Mouse (Mus musculus) stomach, embryonic 16.5 days (tissue): ENCODE measurements at regions not wholly inside any gene's neighbourhood (a gene's known extent, or its start where the extent isn't known, plus 50 kb on each side); places are given as distances from the start of the nearest gene placed in this dataset.
"Not testable (repeated sequence)": the region's sequence is repeated elsewhere in the genome, so short reads cannot be mapped to it uniquely, and the experiment has no call there.

Experiments
- ATAC-seq: fragments of 200-750 bp; cut with Nextera tagmentation; 2 replicates; pipeline ENCODE4 v1.8.0; 2017; ENCODE audit warnings: moderate number of reproducible peaks, moderate TSS enrichment; ENCODE audit not compliant: insufficient read depth, low FRiP score
- H3K27ac ChIP-seq: fragments of 300-500 bp; sonication (generic); 2 replicates; pipeline ENCODE4 v1.5.1; 2014; ENCODE audit warnings: low read length
- H3K27me3 ChIP-seq: fragments of 300-500 bp; sonication (generic); 2 replicates; pipeline ENCODE4 v1.6.1; 2014; ENCODE audit warnings: low read length, control low read depth, mixed read lengths; ENCODE audit not compliant: control insufficient read depth, insufficient read depth
- H3K36me3 ChIP-seq: fragments of 300-500 bp; sonication (generic); 2 replicates; pipeline ENCODE4 v1.6.1; 2014; ENCODE audit warnings: low read length; ENCODE audit not compliant: control insufficient read depth, insufficient read depth
- H3K4me1 ChIP-seq: fragments of 300-500 bp; sonication (generic); 2 replicates; pipeline ENCODE4 v1.6.1; 2014; ENCODE audit warnings: low read length, control low read depth, mixed read lengths; ENCODE audit not compliant: control insufficient read depth, insufficient read depth
- H3K4me2 ChIP-seq: fragments of 300-500 bp; sonication (generic); 2 replicates; pipeline ENCODE4 v1.6.1; 2014; ENCODE audit warnings: low read depth, low read length, mixed read lengths
- H3K4me3 ChIP-seq: fragments of 300-500 bp; sonication (generic); replicated peaks from 2 replicates; pipeline ENCODE4 v1.5.1; 2014; ENCODE audit warnings: mild to moderate bottlenecking, low read length
- H3K9ac ChIP-seq: fragments of 300-500 bp; sonication (generic); 2 replicates; pipeline ENCODE4 v1.6.1; 2014; ENCODE audit warnings: low read length
- H3K9me3 ChIP-seq: fragments of 300-500 bp; sonication (generic); replicated peaks from 2 replicates; pipeline ENCODE4 v1.6.1; 2016; ENCODE audit warnings: low read length, control low read depth; ENCODE audit not compliant: control insufficient read depth
- WGBS: fragments of 180-500 bp; shearing (Covaris S2); extraction: QIAGEN DNeasy Blood & Tissue Kit; methylation state at CpG from one replicate; pipeline ENCODE4 v1.1.7; 2014; 5-methylcytosine and 5-hydroxymethylcytosine counted together

DNA sequence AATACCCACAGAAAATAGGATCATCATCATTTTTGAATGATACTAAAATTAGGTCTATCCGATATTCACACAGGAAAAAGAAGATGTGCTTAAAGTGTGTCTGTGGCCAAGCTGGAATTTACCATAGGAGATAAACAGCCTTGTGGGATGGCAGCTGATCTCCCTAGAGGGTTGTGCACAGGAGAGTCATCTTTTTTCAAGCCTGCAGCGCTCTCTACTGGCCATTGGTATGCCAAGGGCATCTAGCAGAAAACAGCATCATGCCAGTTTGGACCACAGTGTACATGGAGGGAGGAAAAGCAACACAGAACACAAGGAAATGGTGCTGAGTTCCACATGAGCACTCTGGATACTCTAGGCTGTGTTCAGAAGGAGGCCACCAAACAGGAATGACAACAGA lies 74.1 kb upstream of the Diaph3 start:
- H3K4me3 ChIP-seq, result no peak overlapping the region
- H3K9ac ChIP-seq, result no peak overlapping the region
- H3K4me2 ChIP-seq, result no peak overlapping the region
- H3K27ac ChIP-seq, result no peak overlapping the region
- peak; percentile 17; the same call in 1 of the 2 replicates for ATAC-seq
- no peaks in the 10 kb centered on the region for H3K27me3 ChIP-seq
- no peaks in the 10 kb centered on the region for H3K36me3 ChIP-seq
- WGBS, result 28% methylated on average over 2 of the region's 2 CpGs
- H3K4me1 ChIP-seq, result no peaks in the 10 kb centered on the region
- H3K9me3 ChIP-seq, result no peaks in the 10 kb centered on the region

DNA sequence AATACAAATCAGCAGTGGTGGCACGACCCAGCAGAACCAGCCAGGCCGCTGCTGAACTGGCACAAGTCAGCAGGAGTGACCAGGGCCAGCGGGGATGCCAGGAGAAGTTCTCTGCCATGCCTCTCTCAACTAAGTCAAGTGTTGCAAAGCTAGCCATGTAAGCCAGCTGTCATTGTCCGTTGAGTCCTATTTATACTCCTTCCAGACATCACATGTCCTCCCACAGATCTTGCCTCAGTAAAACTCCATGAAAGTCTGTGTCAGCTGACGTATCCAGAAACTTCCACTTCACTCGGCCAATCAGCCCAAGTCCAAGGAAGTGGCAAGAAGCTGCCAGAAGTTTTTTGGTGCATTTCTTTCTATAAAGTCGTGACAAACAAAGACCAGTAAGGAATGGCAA lies 76.0 kb upstream of the Diaph3 start:
- Histone ChIP-seq H3K9me3 (no peaks in the 10 kb centered on the region), H3K9ac (no peak overlapping the region), H3K4me2 (no peak overlapping the region), H3K36me3 (no peaks in the 10 kb centered on the region), H3K4me1 (no peaks in the 10 kb centered on the region), H3K4me3 (no peak overlapping the region), H3K27ac (no peak overlapping the region), H3K27me3 (no peaks in the 10 kb centered on the region)
- ATAC-seq, result no peak
- 73% methylated on average over 7 of the region's 7 CpGs for WGBS

DNA sequence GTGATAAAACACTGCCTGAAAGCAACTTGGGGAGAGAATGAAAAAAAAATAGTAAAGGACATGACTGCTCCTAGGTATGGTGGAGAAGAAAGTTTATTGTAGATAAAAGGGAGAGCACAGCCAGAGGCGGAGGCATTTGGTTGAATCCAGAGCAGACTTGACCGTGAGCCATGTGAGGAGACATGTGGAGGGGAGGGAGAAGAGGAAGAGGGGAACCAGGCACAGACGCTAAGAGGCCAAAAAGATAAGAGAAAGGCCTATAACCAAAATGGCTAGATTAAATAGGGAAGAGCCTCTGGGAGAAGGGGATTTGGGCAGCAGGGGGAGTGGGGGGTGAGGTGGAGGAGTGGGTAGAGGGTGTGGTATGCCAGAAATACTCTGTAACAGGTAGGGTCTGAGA lies 78.9 kb upstream of the Diaph3 start:
- no peak overlapping the region for H3K9ac ChIP-seq
- H3K4me2 ChIP-seq, result no peak overlapping the region
- no peaks in the 10 kb centered on the region for H3K36me3 ChIP-seq
- H3K27me3 ChIP-seq, result no peaks in the 10 kb centered on the region
- 82% methylated on average over 3 of the region's 3 CpGs for WGBS
- ATAC-seq, result no peak
- no peaks in the 10 kb centered on the region for H3K9me3 ChIP-seq
- H3K4me3 ChIP-seq, result no peak overlapping the region
- no peak overlapping the region for H3K27ac ChIP-seq
- H3K4me1 ChIP-seq, result no peaks in the 10 kb centered on the region

DNA sequence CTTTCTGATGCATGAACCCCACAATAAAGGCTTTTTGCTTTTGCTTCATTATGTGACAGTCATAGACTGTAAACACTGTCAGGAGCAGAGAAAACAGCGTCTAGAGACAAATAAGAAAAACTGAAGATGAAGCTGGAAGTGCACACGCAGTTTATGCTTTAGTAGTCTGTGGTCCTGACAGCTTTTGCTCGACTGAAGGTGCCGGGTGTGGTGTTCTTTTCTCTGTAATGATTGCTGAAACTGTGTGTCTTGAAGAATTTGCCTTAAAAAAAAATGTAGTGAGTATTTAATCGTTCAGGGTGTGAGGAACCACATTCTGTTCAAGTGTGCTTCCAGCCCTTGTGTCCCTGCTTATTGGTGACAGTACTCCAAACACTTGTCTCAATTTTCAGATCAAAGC lies 83.8 kb upstream of the Diaph3 start:
- Histone ChIP-seq H3K4me3 (no peak overlapping the region), H3K4me2 (no peak overlapping the region), H3K36me3 (no peaks in the 10 kb centered on the region), H3K4me1 (no peaks in the 10 kb centered on the region), H3K9ac (no peak overlapping the region), H3K27me3 (no peaks in the 10 kb centered on the region), H3K9me3 (no peaks in the 10 kb centered on the region), H3K27ac (no peak overlapping the region)
- WGBS, result 66% methylated on average over 5 of the region's 5 CpGs
- no peak for ATAC-seq

DNA sequence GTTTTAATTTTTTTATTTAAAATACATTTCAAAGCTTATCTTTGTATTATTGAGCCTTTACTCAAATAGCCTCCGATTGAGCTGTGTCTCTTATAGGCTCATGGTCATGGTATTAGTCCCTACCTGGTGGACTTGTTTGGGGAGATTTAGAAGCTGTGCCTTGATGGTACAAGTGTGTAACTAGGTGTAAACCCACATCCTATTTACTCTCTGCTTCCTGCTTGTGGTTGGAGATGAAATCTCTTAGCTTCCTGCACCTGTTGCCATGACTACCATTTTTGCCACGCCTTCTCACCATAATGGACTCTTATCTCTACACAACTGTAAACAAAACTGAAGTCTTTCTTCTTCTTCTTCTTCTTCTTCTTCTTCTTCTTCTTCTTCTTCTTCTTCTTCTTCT lies 108.2 kb upstream of the Diaph3 start:
- no peak for ATAC-seq
- H3K4me2 ChIP-seq, result no peak overlapping the region
- 80% methylated on average over 2 of the region's 2 CpGs for WGBS
- no peak overlapping the region for H3K27ac ChIP-seq
- H3K36me3 ChIP-seq, result no peaks in the 10 kb centered on the region
- H3K4me3 ChIP-seq, result no peak overlapping the region
- no peaks in the 10 kb centered on the region for H3K27me3 ChIP-seq
- H3K9me3 ChIP-seq, result no peaks in the 10 kb centered on the region
- H3K9ac ChIP-seq, result no peak overlapping the region
- no peaks in the 10 kb centered on the region for H3K4me1 ChIP-seq

DNA sequence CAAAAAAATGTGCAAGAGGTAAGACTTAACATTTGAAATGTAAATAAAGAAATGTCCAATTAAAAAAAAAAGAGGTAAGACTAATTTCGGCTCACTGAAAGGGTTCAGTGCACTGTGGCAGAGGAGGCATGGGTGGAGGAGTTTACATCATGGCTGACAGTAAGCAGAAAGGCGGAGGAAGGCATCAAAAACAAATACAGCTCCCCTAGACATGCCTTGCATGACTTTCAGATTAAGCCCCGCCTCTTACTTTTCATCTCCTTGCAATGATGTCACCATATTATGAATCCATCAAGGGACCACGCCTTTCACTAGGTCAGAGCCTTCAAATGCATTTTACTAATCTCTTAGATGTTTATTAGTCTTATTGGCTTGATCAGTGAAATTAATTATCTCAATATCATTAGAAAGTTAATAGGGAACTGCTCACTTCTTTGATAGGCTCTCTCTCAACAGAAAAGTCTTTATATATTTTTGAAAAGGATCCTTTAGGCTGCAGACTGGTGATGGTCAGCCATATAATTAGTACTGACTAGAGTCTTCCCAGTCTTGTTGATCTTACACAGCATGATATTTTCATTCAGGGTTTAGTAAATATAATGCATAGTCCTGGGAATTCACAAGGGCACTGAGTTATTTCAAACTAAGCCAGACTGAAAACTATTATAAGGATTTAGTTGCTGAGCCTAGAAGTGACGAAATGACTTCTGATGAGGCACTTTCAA lies 114.6 kb upstream of the Diaph3 start:
- no peak overlapping the region for H3K9ac ChIP-seq
- ATAC-seq, result no peak
- H3K4me1 ChIP-seq, result no peaks in the 10 kb centered on the region
- H3K27me3 ChIP-seq, result no peaks in the 10 kb centered on the region
- WGBS, result 85% methylated on average over 5 of the region's 5 CpGs
- no peak overlapping the region for H3K27ac ChIP-seq
- no peak overlapping the region for H3K4me2 ChIP-seq
- no peak overlapping the region for H3K4me3 ChIP-seq
- H3K9me3 ChIP-seq, result no peaks in the 10 kb centered on the region
- H3K36me3 ChIP-seq, result no peaks in the 10 kb centered on the region

DNA sequence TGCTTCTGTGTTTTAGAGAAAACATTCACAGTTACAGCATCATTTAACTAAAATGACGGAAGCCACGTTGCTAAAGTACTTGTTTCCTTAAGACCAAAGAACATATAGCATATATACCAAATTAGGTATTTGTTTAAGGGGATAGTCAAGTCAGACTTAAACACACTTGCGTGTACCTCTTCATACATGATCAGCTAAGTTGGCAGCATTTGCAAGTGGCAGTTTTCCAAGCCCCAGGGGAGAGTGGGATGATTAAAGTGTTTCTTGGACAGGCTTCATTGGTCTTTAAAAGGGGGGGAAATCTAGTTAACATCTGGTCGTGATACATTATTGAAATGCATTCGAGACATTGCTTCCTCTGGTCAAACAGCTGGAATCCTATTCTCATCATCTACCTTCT lies 120.7 kb upstream of the Diaph3 start:
- no peaks in the 10 kb centered on the region for H3K4me1 ChIP-seq
- no peaks in the 10 kb centered on the region for H3K9me3 ChIP-seq
- no peaks in the 10 kb centered on the region for H3K36me3 ChIP-seq
- no peak overlapping the region for H3K9ac ChIP-seq
- WGBS, result 51% methylated on average over 5 of the region's 5 CpGs
- ATAC-seq, result no peak
- no peak overlapping the region for H3K4me3 ChIP-seq
- no peak overlapping the region for H3K27ac ChIP-seq
- no peaks in the 10 kb centered on the region for H3K27me3 ChIP-seq
- H3K4me2 ChIP-seq, result no peak overlapping the region

DNA sequence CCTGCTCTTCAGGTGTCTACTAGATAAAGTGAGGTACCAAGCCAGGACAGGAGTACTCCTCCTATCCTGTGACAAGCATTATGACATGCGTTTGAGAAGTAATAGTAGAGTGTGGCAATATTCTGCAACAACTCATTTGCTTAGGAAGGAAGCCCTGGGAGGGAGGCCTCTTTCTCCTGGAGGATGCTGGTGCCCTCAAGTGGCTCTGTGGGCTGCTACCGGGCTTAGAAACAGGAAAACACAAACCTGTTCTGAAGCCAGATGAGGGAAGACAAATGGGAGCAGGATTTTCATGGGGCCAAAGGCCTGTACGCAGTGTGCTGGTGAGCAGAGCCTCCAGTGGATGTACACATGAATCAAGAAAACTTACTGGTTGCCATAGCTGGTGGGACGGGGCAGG lies 123.8 kb upstream of the Diaph3 start:
- H3K9me3 ChIP-seq, result no peaks in the 10 kb centered on the region
- no peak overlapping the region for H3K9ac ChIP-seq
- no peak overlapping the region for H3K4me3 ChIP-seq
- no peaks in the 10 kb centered on the region for H3K4me1 ChIP-seq
- H3K4me2 ChIP-seq, result no peak overlapping the region
- H3K27me3 ChIP-seq, result no peaks in the 10 kb centered on the region
- 79% methylated on average over 4 of the region's 4 CpGs for WGBS
- H3K27ac ChIP-seq, result no peak overlapping the region
- no peak for ATAC-seq
- no peaks in the 10 kb centered on the region for H3K36me3 ChIP-seq

DNA sequence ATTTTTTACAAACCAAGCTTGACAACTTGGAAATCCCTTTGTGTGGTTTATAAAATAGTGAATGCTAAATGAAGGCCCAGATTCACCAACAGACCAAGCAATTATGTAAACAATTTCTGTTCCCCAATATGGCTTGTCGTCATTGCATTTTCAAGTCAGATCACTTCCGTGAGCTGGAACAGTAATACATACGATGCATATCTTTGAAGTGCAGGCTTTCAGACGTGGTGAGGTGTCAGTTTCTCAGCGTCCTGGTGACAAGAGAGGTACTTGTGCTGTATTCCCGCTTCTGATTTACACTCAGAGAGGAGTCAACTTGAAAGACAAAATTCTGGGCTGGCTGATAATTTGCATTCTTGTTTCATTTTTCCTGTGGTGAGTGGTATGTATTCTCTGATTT lies 125.3 kb upstream of the Diaph3 start:
- no peaks in the 10 kb centered on the region for H3K4me1 ChIP-seq
- no peaks in the 10 kb centered on the region for H3K9me3 ChIP-seq
- no peak for ATAC-seq
- H3K27me3 ChIP-seq, result no peaks in the 10 kb centered on the region
- H3K4me3 ChIP-seq, result no peak overlapping the region
- no peak overlapping the region for H3K4me2 ChIP-seq
- no peak overlapping the region for H3K9ac ChIP-seq
- no peak overlapping the region for H3K27ac ChIP-seq
- H3K36me3 ChIP-seq, result no peaks in the 10 kb centered on the region
- 36% methylated on average over 6 of the region's 6 CpGs for WGBS

DNA sequence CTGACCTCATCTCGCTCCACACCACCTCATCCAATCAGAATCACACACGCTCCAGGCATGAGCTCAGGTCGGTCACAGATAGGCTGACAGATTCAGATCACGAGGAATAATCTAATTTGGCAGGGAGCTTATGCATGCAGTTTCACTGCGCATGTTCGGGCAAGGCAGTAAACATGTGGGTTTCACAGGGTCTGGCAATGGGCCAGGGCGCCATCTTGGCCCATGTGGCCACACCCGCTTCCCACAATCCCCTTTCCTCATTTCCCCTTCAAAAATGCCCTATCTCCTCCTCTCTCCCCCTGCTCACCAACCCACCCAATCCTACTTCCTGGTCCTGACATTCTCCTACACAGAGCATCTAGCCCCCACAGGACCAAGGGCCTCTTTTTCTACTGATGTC lies 127.2 kb upstream of the Tdrd3 start:
- H3K4me1 ChIP-seq, H3K4me3 ChIP-seq, H3K9ac ChIP-seq, H3K27ac ChIP-seq, H3K36me3 ChIP-seq, H3K27me3 ChIP-seq, H3K4me2 ChIP-seq, ATAC-seq, H3K9me3 ChIP-seq: not testable (repeated sequence)
- WGBS, result 91% methylated on average over 8 of the region's 8 CpGs
